Mouse (Mus musculus) hindbrain, embryonic 11.5 days (tissue): ENCODE measurements around the gene Tex33. TPM values are rescaled to one million over a fixed set of nuclear protein-coding genes. Genes with fewer than 3 reads are reported as not detected.

ENCODE experiments used
- ATAC-seq: fragments of 200-750 bp; cut with Nextera tagmentation; 2 replicates; pipeline ENCODE4 v1.8.0; 2017; ENCODE audit warnings: mild to moderate bottlenecking, moderate TSS enrichment, moderate library complexity; ENCODE audit not compliant: low FRiP score
- DNase-seq: peaks from one replicate; pipeline ENCODE4 v3.0.0-alpha.2; 2015; ENCODE audit warnings: low spot score
- H3K27ac ChIP-seq: fragments of 300-500 bp; sonication (generic); 2 replicates; pipeline ENCODE4 v1.5.1; 2014; ENCODE audit warnings: mild to moderate bottlenecking, low read depth, low read length
- H3K27me3 ChIP-seq: fragments of 300-500 bp; sonication (generic); 2 replicates; pipeline ENCODE4 v1.6.1; 2014; ENCODE audit warnings: mild to moderate bottlenecking, low read length, moderate library complexity, mixed read lengths; ENCODE audit not compliant: control insufficient read depth, insufficient read depth
- H3K36me3 ChIP-seq: fragments of 300-500 bp; sonication (generic); 2 replicates; pipeline ENCODE4 v1.6.1; 2014; ENCODE audit warnings: mild to moderate bottlenecking, low read length, moderate library complexity, mixed read lengths; ENCODE audit not compliant: control insufficient read depth, insufficient read depth
- H3K4me1 ChIP-seq: fragments of 300-500 bp; sonication (generic); replicated peaks from 2 replicates; pipeline ENCODE4 v1.6.1; 2014; ENCODE audit warnings: low read length, mixed read lengths; ENCODE audit not compliant: control insufficient read depth, insufficient read depth
- H3K4me2 ChIP-seq: fragments of 300-500 bp; sonication (generic); replicated peaks from 2 replicates; pipeline ENCODE4 v1.6.1; 2014; ENCODE audit warnings: mild to moderate bottlenecking, low read depth, low read length
- H3K4me3 ChIP-seq: fragments of 300-500 bp; sonication (generic); 2 replicates; pipeline ENCODE4 v1.5.1; 2014; ENCODE audit warnings: low read depth, low read length
- H3K9ac ChIP-seq: fragments of 300-500 bp; sonication (generic); 2 replicates; pipeline ENCODE4 v1.6.1; 2014; ENCODE audit warnings: low read depth, low read length
- H3K9me3 ChIP-seq: fragments of 300-500 bp; sonication (generic); 2 replicates; pipeline ENCODE4 v1.6.1; 2016; ENCODE audit warnings: low read length; ENCODE audit not compliant: control insufficient read depth
- WGBS: fragments of 180-500 bp; shearing (Covaris S2); extraction: QIAGEN DNeasy Blood & Tissue Kit; methylation state at CpG from one replicate; pipeline ENCODE4 v1.1.7; 2014; 5-methylcytosine and 5-hydroxymethylcytosine counted together
- polyA plus RNA-seq: library from polyadenylated mRNA; unstranded; fragments of >200 nt; fragmentation: Nextera tagmentation; extraction: Ambion mirVana; gene quantifications from 2 replicates; pipeline ENCODE4 v1.2.1, GENCODE M21; 2014

Gene Tex33
- polyA plus RNA-seq, 1 experiment from 2014 or later, result not detected

DNA sequence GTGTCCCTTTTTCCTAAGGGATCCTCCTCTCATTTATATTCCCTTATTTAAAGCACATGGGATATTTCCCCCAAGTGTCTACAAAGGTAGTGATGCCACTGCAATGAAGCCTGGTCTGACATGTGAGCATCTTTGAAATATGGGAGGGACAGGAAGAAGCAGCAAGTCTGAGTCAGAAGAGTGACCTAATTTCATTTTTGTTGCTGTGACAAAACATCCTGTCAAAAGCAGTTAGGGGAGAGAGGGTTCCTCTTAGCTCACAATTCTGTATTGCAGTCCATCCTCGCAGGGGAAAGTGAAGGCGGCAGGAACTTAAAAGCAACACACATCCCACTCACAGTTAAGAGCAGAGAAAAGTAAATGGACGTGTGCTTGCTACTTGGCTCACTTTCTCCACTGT, 4.9 kb downstream of the Tex33 start:
- Histone ChIP-seq H3K36me3 (no peaks in the 10 kb centered on the region), H3K27me3 (no peaks in the 10 kb centered on the region), H3K4me3 (no peak overlapping the region), H3K27ac (no peak overlapping the region), H3K9ac (no peak overlapping the region), H3K9me3 (no peaks in the 10 kb centered on the region), H3K4me1 (no peaks in the 10 kb centered on the region), H3K4me2 (no peak overlapping the region)
- ATAC-seq (no peak), DNase-seq (no peak)
- 82% methylated on average over 3 of the region's 3 CpGs for WGBS

DNA sequence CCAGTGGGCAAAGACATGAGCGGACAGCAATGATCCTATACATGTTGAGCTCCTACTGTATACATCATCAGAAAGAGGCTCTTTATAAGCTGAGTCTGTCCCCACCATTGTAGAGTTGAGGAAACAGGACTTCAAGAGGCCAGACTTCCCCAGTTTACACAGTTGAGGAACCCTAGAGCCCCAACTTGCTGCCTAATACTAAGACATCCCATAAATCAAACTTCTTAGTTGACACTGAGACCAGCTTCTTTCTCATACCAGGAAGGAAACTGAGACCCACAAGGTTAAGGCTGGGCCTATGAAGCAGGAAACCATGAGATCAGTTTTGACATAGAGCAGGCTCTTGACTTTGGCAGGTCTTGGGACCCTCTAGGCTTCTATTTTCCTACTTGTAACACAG, 10.1 kb downstream of the Tex33 start:
- ATAC-seq, result no peak
- no peak overlapping the region for H3K27ac ChIP-seq
- WGBS, result 100% methylated on average over 1 of the region's 1 CpGs

DNA sequence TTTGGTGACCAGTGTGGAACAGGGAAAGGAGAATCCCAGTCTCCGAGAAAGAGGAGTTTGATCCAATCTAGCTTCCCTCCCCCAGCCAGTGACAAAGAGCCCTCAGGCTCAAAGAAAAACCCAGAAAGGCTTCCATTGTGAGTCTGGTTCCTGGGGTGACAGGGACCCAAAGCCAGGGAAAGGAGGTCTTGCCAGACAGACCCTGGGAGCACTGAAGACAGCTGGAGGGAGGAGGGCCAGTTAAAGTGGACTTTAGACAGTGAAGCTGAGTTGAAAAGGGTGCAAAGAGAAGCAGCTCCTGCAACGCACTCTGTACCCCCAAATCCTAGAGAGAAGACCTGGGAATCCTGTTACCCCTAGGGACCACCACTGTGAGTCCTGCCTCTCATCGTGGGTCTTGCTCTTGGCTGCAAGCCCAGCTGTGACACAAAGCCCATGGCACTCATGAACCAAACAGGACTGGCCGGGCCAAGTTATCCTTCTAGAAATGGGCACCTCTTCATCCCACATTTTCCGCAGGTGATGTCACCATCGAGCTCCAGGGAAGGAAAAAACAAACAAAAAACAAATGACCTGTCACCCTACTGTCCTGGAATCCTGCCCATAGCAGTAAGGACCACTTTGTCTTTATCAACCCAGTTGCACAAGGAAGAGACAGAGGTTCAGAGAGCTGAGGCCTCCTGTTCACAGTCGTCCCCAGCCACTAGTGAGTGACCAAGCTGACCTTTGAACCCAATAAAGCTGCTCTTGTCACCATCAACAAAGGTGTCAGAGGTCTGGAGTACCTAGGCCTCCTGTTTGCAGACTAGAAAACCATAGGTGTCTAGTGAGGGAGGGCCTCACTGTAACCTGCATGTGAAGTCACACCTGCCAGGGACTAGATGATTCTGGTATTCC, 11.2 kb downstream of the Tex33 start:
- Histone ChIP-seq H3K4me3 (no peak overlapping the region), H3K4me2 (no peak overlapping the region), H3K9ac (no peak overlapping the region), H3K9me3 (no peaks in the 10 kb centered on the region), H3K27ac (no peak overlapping the region), H3K36me3 (no peaks in the 10 kb centered on the region), H3K4me1 (no peaks in the 10 kb centered on the region), H3K27me3 (no peaks in the 10 kb centered on the region)
- DNase-seq (no peak), ATAC-seq (no peak)
- 73% methylated on average over 7 of the region's 7 CpGs for WGBS

More for the DNA sequence above, 10.1 kb downstream of the Tex33 start:
- Histone ChIP-seq H3K36me3 (no peaks in the 10 kb centered on the region), H3K4me3 (no peak overlapping the region), H3K9ac (no peak overlapping the region), H3K4me2 (no peak overlapping the region), H3K4me1 (no peaks in the 10 kb centered on the region), H3K27me3 (no peaks in the 10 kb centered on the region), H3K9me3 (no peaks in the 10 kb centered on the region)
- no peak for DNase-seq

- ATAC-seq (no peak), DNase-seq (no peak)
- Histone ChIP-seq H3K4me3 (no peak overlapping the region), H3K4me1 (no peaks in the 10 kb centered on the region), H3K9me3 (no peaks in the 10 kb centered on the region), H3K36me3 (no peaks in the 10 kb centered on the region), H3K9ac (no peak overlapping the region), H3K27ac (no peak overlapping the region), H3K4me2 (no peak overlapping the region), H3K27me3 (no peaks in the 10 kb centered on the region)
- WGBS, result 86% methylated on average over 11 of the region's 11 CpGs
Observed at GRCm38 (mm10) chr15:78383450-78384219, 12.1 kb downstream of the Tex33 start.

- no peaks in the 10 kb centered on the region for H3K4me1 ChIP-seq
- no peak for DNase-seq
- no peak overlapping the region for H3K4me3 ChIP-seq
- ATAC-seq, result no peak
- 98% methylated on average over 4 of the region's 4 CpGs for WGBS
- H3K36me3 ChIP-seq, result no peaks in the 10 kb centered on the region
- H3K4me2 ChIP-seq, result no peak overlapping the region
- no peaks in the 10 kb centered on the region for H3K27me3 ChIP-seq
- H3K9me3 ChIP-seq, result no peaks in the 10 kb centered on the region
- no peak overlapping the region for H3K9ac ChIP-seq
- H3K27ac ChIP-seq, result no peak overlapping the region
Observed at GRCm38 (mm10) chr15:78382115-78382514, 13.6 kb downstream of the Tex33 start.

- H3K27me3 ChIP-seq, result no peaks in the 10 kb centered on the region
- ATAC-seq (no peak), DNase-seq (no peak)
- H3K4me3 ChIP-seq, result no peak overlapping the region
- 82% methylated on average over 4 of the region's 4 CpGs for WGBS
- H3K9me3 ChIP-seq, result no peaks in the 10 kb centered on the region
- H3K9ac ChIP-seq, result no peak overlapping the region
- no peak overlapping the region for H3K27ac ChIP-seq
- H3K36me3 ChIP-seq, result no peaks in the 10 kb centered on the region
- H3K4me1 ChIP-seq, result no peaks in the 10 kb centered on the region
- H3K4me2 ChIP-seq, result no peak overlapping the region
Observed at GRCm38 (mm10) chr15:78380741-78381140, 15.0 kb downstream of the Tex33 start.

GRCm38 (mm10) chr15:78380208-78380607, 15.5 kb downstream of the Tex33 start:
- Histone ChIP-seq H3K27ac (no peak overlapping the region), H3K4me1 (no peaks in the 10 kb centered on the region), H3K36me3 (no peaks in the 10 kb centered on the region), H3K9me3 (no peaks in the 10 kb centered on the region), H3K27me3 (no peaks in the 10 kb centered on the region), H3K4me2 (no peak overlapping the region), H3K4me3 (no peak overlapping the region), H3K9ac (no peak overlapping the region)
- no peak for DNase-seq
- no peak for ATAC-seq
- WGBS, result 78% methylated on average over 2 of the region's 2 CpGs

- DNase-seq (no peak), ATAC-seq (no peak)
- Histone ChIP-seq H3K27me3 (no peaks in the 10 kb centered on the region), H3K4me1 (no peaks in the 10 kb centered on the region), H3K9ac (no peak overlapping the region), H3K36me3 (no peaks in the 10 kb centered on the region), H3K9me3 (no peaks in the 10 kb centered on the region), H3K27ac (no peak overlapping the region), H3K4me3 (no peak overlapping the region), H3K4me2 (no peak overlapping the region)
- WGBS, result 83% methylated on average over 10 of the region's 10 CpGs
Observed at GRCm38 (mm10) chr15:78378556-78378955, 17.2 kb downstream of the Tex33 start.
